ENCODE assay signal across 8 mouse cellular contexts in the genomic region with DNA sequence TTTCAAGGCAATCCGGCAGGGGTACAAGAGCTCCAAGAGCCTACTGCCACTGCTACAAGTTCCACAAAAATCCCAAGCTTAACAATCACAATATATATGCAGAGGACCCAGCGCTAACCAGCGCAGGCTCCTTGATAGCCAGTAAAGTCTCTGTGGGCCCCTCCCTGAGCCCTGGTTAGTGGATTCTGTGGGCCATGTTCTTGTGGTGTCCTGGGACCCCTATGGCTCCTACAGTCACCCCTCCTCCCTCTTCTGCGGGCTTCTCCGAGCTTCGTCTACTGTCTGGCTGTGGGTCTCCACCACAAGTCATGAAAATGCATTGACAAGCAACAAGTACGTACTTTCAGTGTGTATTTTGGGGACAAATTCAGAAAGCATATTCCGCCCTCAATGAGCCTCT. TPM values are rescaled to one million over a fixed set of nuclear protein-coding genes. Genes with fewer than 3 reads are reported as not detected.
DNase-seq lines count a peak whose midpoint lies in the region; ATAC-seq and TF ChIP-seq lines count a peak whose summit lies in the region.

No protein-coding gene starts in this region.

- H3K9me3 ChIP-seq in forebrain, embryonic 16.5 days (ENCODE audit: control insufficient read depth, low read length) = no peaks in the 10 kb centered on the region

- peaks cover 7% of the 10 kb centered on the region for H3K4me1 ChIP-seq in lung, adult 2 months (ENCODE audit: control insufficient read depth, insufficient read depth, low read length)
- peaks cover 20% of the 10 kb centered on the region for H3K4me1 ChIP-seq in bone marrow macrophage, adult 2 months (ENCODE audit: control insufficient read depth, insufficient read depth, low read length)
- peaks cover 19% of the 10 kb centered on the region for H3K4me1 ChIP-seq in forebrain, embryonic 16.5 days (replicated peaks; ENCODE audit: control insufficient read depth, insufficient read depth, low read length)
- H3K4me1 ChIP-seq in liver, adult 2 months (ENCODE audit: control insufficient read depth, insufficient read depth, low read length) = peaks cover 10% of the 10 kb centered on the region

- no peaks in the 10 kb centered on the region for H3K27me3 ChIP-seq in forebrain, embryonic 16.5 days (replicated peaks; ENCODE audit: control insufficient read depth, insufficient read depth, low read length)
- no peaks in the 10 kb centered on the region for H3K27me3 ChIP-seq in liver, adult 2 months (ENCODE audit: control insufficient read depth, insufficient read depth, low read length)

- TF ChIP-seq POLR2A in lung, adult 2 months (IDR thresholded peaks at IDR 0.05; ENCODE audit: borderline replicate concordance, extremely low read depth, low read depth, low read length) = no peak
- TF ChIP-seq POLR2A in bone marrow macrophage, adult 2 months (IDR thresholded peaks at IDR 0.05; ENCODE audit: borderline replicate concordance, low read depth, low read length) = no peak
- no peak for TF ChIP-seq POLR2A in liver, adult 2 months (IDR thresholded peaks at IDR 0.05; ENCODE audit: extremely low read depth, insufficient read depth, low read length)

- peak overlapping the region; percentile 60 for H3K4me3 ChIP-seq in lung, adult 2 months (replicated peaks; ENCODE audit: extremely low read depth, low read depth, low read length)
- H3K4me3 ChIP-seq in bone marrow macrophage, adult 2 months (ENCODE audit: insufficient read depth, low read length) = peak overlapping the region; percentile 94
- H3K4me3 ChIP-seq in forebrain, embryonic 16.5 days (replicated peaks; ENCODE audit: low read length) = peak overlapping the region; percentile 78
- peak overlapping the region; percentile 94 for H3K4me3 ChIP-seq in liver, adult 2 months (ENCODE audit: insufficient read depth, low read depth, low read length)

- H3K4me2 ChIP-seq in forebrain, embryonic 16.5 days (ENCODE audit: low read length) = peak overlapping the region; percentile 99

- peak; percentile 14 for DNase-seq in lung, adult 2 months
- no peak for DNase-seq in lung, postnatal 14 days
- DNase-seq in liver, adult 2 months (ENCODE audit: extremely low read depth, low read depth, low spot score) = no peak
- DNase-seq in spleen, postnatal 10 days (ENCODE audit: low spot score in 2 of 2) = peak; percentile 29 to 39
- no peak for DNase-seq in MN1 (ENCODE audit: low spot score)
- no peak for DNase-seq in layer of hippocampus, adult 11-12 months (ENCODE audit: low spot score)

- ATAC-seq in forebrain, embryonic 16.5 days = no peak

- TF ChIP-seq CTCF in lung, adult 2 months (IDR thresholded peaks at IDR 0.05; ENCODE audit: insufficient read depth, low read length) = no peak
- no peak for TF ChIP-seq CTCF in bone marrow macrophage, adult 2 months (IDR thresholded peaks at IDR 0.05; ENCODE audit: low read depth, low read length)
- no peak for TF ChIP-seq CTCF in liver, adult 2 months (IDR thresholded peaks at IDR 0.05; ENCODE audit: low read depth, low read length)

- peaks cover 6% of the 10 kb centered on the region; the same call in 1 of the 2 replicates for H3K79me2 ChIP-seq in liver, adult 2 months (ENCODE audit: control insufficient read depth, insufficient read depth, low read length)

- H3K27ac ChIP-seq in bone marrow macrophage, adult 2 months (ENCODE audit: insufficient read depth, low read depth, low read length) = peak overlapping the region; percentile 35; the same call in 1 of the 2 replicates
- H3K27ac ChIP-seq in forebrain, embryonic 16.5 days (ENCODE audit: low read length) = no peak overlapping the region
- peak overlapping the region; percentile 60 for H3K27ac ChIP-seq in liver, adult 2 months (replicated peaks; ENCODE audit: insufficient read depth, low read depth, low read length)

- WGBS in lung, adult 2 months = 2% methylated on average over 8 of the region's 8 CpGs
- WGBS in forebrain, embryonic 16.5 days = 3% methylated on average over 8 of the region's 8 CpGs
- 3% methylated on average over 8 of the region's 8 CpGs for WGBS in liver, adult 2 months

- peaks cover 6% of the 10 kb centered on the region; the same call in 1 of the 2 replicates for H3K36me3 ChIP-seq in forebrain, embryonic 16.5 days (ENCODE audit: control insufficient read depth, insufficient read depth)
- peaks cover 27% of the 10 kb centered on the region for H3K36me3 ChIP-seq in liver, adult 2 months (ENCODE audit: control insufficient read depth, insufficient read depth, low read length)

- peak overlapping the region; percentile 70 for H3K9ac ChIP-seq in forebrain, embryonic 16.5 days (replicated peaks; ENCODE audit: low read depth, low read length)
- peak overlapping the region; percentile 91 for H3K9ac ChIP-seq in liver, adult 2 months (ENCODE audit: low read depth, low read length)

RNA-seq across cellular contexts. Expression of a gene that starts 0.6 kb away (rescaled TPM):
- 0.51 and 1.3 TPM in 2 replicates for polyA plus RNA-seq in lung, adult 2 months (2012; rRNA removed)
- 20.0 and 21.4 TPM in 2 replicates for polyA plus RNA-seq in bone marrow macrophage, adult 2 months (2012; ENCODE audit: insufficient read depth, insufficient read length, missing spikeins)
- polyA plus RNA-seq in forebrain, embryonic 16.5 days (2015; fragmentation: Nextera tagmentation; extraction: Ambion mirVana) = 27.7 and 28.7 TPM in 2 replicates
- 3.2 and 4.8 TPM in 2 replicates for total RNA-seq in liver, adult 2 months (2014; rRNA removed)
- polyA plus RNA-seq in liver, adult 2 months (2012; rRNA removed) = 0.61 and 0.91 TPM in 2 replicates

RNA-seq across cellular contexts. Expression of a gene that starts 0.9 kb away (rescaled TPM):
- 21.0 and 21.1 TPM in 2 replicates for polyA plus RNA-seq in lung, adult 2 months (2012; rRNA removed)
- 69.6 and 95.3 TPM in 2 replicates for polyA plus RNA-seq in bone marrow macrophage, adult 2 months (2012; ENCODE audit: insufficient read depth, insufficient read length, missing spikeins)
- 30.5 and 31.6 TPM in 2 replicates for polyA plus RNA-seq in forebrain, embryonic 16.5 days (2015; fragmentation: Nextera tagmentation; extraction: Ambion mirVana)
- total RNA-seq in liver, adult 2 months (2014; rRNA removed) = 90.7 and 115 TPM in 2 replicates
- polyA plus RNA-seq in liver, adult 2 months (2012; rRNA removed) = 41.8 and 51.3 TPM in 2 replicates

RNA-seq across cellular contexts. Expression of a gene that starts 17.6 kb away (rescaled TPM):
- 2.7 and 3.8 TPM in 2 replicates for polyA plus RNA-seq in lung, adult 2 months (2012; rRNA removed)
- 2.3 and 3.7 TPM in 2 replicates for polyA plus RNA-seq in bone marrow macrophage, adult 2 months (2012; ENCODE audit: insufficient read depth, insufficient read length, missing spikeins)
- polyA plus RNA-seq in forebrain, embryonic 16.5 days (2015; fragmentation: Nextera tagmentation; extraction: Ambion mirVana) = 5.2 and 7.8 TPM in 2 replicates
- total RNA-seq in liver, adult 2 months (2014; rRNA removed) = 5.4 and 6.0 TPM in 2 replicates
- polyA plus RNA-seq in liver, adult 2 months (2012; rRNA removed) = 1.9 and 2.1 TPM in 2 replicates

Comparison
In these comparisons a context has a peak if more than half of its experiments do, and no peak if none do; other contexts are left out.
1. DNase-seq: peak in lung, adult 2 months (single experiment) and spleen, postnatal 10 days (2 of 2); none in lung, postnatal 14 days (single experiment), liver, adult 2 months (single experiment), MN1 (single experiment) and layer of hippocampus, adult 11-12 months (single experiment).
2. Peak in every context shown above with its lines, with median percentiles within 50 percentile points of each other: H3K4me3 ChIP-seq.